Mouse (Mus musculus) embryonic facial prominence, embryonic 11.5 days (tissue): ENCODE data around the gene Lyzl4. TPM values are rescaled to one million over a fixed set of nuclear protein-coding genes. Genes with fewer than 3 reads are reported as not detected.
A peak's percentile ranks its signal among the peaks of the same experiment; 100 is the strongest.

Experiments
- ATAC-seq: fragments of 200-750 bp; cut with Nextera tagmentation; replicated peaks from 2 replicates; pipeline ENCODE4 v1.8.0; 2017; ENCODE audit warnings: low read depth; ENCODE audit not compliant: insufficient number of reproducible peaks, low FRiP score, low TSS enrichment
- DNase-seq: peaks from one replicate; pipeline ENCODE4 v3.0.0-alpha.2; 2015; ENCODE audit warnings: low spot score
- H3K27ac ChIP-seq: fragments of 300-500 bp; sonication (generic); replicated peaks from 2 replicates; pipeline ENCODE4 v1.5.1; 2014; ENCODE audit warnings: mild to moderate bottlenecking, low read depth, low read length, control low read depth
- H3K27me3 ChIP-seq: fragments of 300-500 bp; sonication (generic); 2 replicates; pipeline ENCODE4 v1.6.1; 2014; ENCODE audit warnings: mild to moderate bottlenecking, low read length, moderate library complexity, mixed read lengths; ENCODE audit not compliant: control insufficient read depth, insufficient read depth
- H3K36me3 ChIP-seq: fragments of 300-500 bp; sonication (generic); replicated peaks from 2 replicates; pipeline ENCODE4 v1.6.1; 2014; ENCODE audit warnings: low read depth, mild to moderate bottlenecking, low read length, moderate library complexity, mixed read lengths; ENCODE audit not compliant: control insufficient read depth, insufficient read depth
- H3K4me1 ChIP-seq: fragments of 300-500 bp; sonication (generic); 2 replicates; pipeline ENCODE4 v1.6.1; 2014; ENCODE audit warnings: low read length, mixed read lengths; ENCODE audit not compliant: control insufficient read depth, insufficient read depth
- H3K4me2 ChIP-seq: fragments of 300-500 bp; sonication (generic); 2 replicates; pipeline ENCODE4 v1.6.1; 2014; ENCODE audit warnings: low read depth, mild to moderate bottlenecking, control low read depth, low read length, moderate library complexity
- H3K4me3 ChIP-seq: fragments of 300-500 bp; sonication (generic); 2 replicates; pipeline ENCODE4 v1.5.1; 2014; ENCODE audit warnings: low read depth, low read length, control low read depth
- H3K9ac ChIP-seq: fragments of 300-500 bp; sonication (generic); replicated peaks from 2 replicates; pipeline ENCODE4 v1.6.1; 2014; ENCODE audit warnings: mild to moderate bottlenecking, control low read depth, low read length
- H3K9me3 ChIP-seq: fragments of 300-500 bp; sonication (generic); replicated peaks from 2 replicates; pipeline ENCODE4 v1.6.1; 2016; ENCODE audit warnings: mild to moderate bottlenecking, low read length, inconsistent platforms, mixed read lengths; ENCODE audit not compliant: control insufficient read depth
- WGBS: fragments of 180-500 bp; shearing (Covaris S2); extraction: QIAGEN DNeasy Blood & Tissue Kit; methylation state at CpG from one replicate; pipeline ENCODE4 v1.1.7; 2014; 5-methylcytosine and 5-hydroxymethylcytosine counted together
- polyA plus RNA-seq: library from polyadenylated mRNA; unstranded; fragments of >200 nt; fragmentation: Nextera tagmentation; extraction: Ambion mirVana; gene quantifications from 2 replicates; pipeline ENCODE4 v1.2.1, GENCODE M21; 2014

Gene Lyzl4
- polyA plus RNA-seq, 1 experiment from 2014 or later = not detected

DNA sequence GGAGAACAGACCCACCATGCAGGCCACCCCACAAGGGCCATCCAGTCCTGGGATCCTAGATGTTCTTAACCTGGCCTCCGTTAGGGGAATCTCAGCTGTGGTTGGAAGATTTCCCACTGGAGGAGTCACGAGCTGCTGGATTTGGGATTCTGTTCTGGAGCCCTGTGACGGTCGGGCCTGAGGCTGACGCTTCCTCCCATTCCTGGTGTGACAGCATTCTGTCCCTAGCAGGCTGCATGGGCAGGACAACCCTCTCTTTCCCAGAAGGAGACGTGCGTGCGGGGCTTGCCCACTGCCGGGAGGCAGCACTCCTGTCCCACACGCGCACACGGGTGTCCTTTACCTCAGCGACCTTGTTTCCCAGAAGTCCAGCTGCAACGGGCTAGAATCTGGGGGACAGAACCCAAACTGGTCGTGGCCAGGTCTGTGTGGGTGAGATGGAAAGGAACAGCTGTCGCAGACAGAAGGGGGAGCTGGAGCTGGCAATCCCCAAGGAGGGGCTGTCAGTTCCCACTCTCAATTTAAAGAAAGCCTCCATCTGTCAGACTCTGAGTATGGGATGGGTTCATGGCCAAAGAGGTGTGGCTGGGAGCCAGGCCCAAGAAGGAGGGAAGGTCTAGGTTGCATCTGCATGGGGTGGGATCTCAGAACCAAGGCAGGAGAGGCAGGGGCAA lies 25.2 kb upstream of the Lyzl4 start:
- no peak overlapping the region for H3K27ac ChIP-seq
- ATAC-seq = 0 out of 2 replicates have a peak, but pooled peaks have one; percentile 4
- no peak for DNase-seq
- H3K4me3 ChIP-seq = no peak overlapping the region
- 71% methylated on average over 16 of the region's 16 CpGs for WGBS
- H3K4me1 ChIP-seq = no peaks in the 10 kb centered on the region
- no peak overlapping the region for H3K4me2 ChIP-seq
- no peak overlapping the region for H3K9ac ChIP-seq
- no peaks in the 10 kb centered on the region for H3K36me3 ChIP-seq
- no peaks in the 10 kb centered on the region for H3K9me3 ChIP-seq
- H3K27me3 ChIP-seq = no peaks in the 10 kb centered on the region

DNA sequence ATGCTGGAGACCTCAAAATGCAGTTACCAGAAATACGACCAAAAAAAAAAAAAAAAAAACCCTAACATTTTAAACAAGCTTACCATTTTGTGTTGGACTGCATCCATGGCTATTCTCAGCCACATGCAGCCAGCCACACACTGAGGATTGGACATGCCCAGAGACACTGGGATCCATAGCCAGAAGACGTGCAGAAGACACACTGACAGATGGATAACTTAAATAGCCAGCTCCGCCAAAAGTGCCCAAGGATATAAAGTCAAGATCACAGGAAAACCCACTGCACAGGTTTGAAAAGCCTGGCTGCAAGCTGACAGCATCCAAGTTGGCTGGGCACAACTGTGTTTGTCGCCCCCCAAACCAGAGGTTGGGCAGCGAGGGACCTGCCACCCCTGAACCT lies 22.2 kb upstream of the Lyzl4 start:
- H3K4me2 ChIP-seq = no peak overlapping the region
- H3K4me1 ChIP-seq = no peaks in the 10 kb centered on the region
- no peaks in the 10 kb centered on the region for H3K27me3 ChIP-seq
- H3K4me3 ChIP-seq = no peak overlapping the region
- H3K9me3 ChIP-seq = no peaks in the 10 kb centered on the region
- no peak overlapping the region for H3K27ac ChIP-seq
- ATAC-seq (no peak), DNase-seq (no peak)
- no peak overlapping the region for H3K9ac ChIP-seq
- 91% methylated on average over 5 of the region's 5 CpGs for WGBS
- H3K36me3 ChIP-seq = no peaks in the 10 kb centered on the region

DNA sequence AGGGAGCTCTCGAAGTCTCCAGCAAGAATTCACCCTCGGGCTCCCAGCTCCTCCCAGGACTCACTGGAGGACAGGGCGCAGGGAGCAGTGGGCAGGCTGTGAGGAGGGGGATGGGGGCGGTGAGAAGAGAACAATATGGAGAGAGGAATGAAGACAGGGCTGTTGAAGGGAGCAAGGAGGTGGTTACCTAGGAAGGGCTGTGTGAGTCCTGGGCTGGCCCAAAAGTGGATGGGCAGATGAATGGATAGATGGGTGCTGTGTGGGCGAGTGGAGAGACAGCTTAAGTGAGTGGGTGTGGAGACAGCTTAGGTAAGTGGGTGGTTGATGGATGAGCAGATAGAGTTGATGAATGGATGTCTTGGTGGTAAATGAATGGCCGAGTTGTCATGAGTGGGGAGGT lies 21.6 kb upstream of the Lyzl4 start:
- no peak for ATAC-seq
- Histone ChIP-seq H3K27ac (no peak overlapping the region), H3K9ac (no peak overlapping the region), H3K4me1 (no peaks in the 10 kb centered on the region), H3K36me3 (no peaks in the 10 kb centered on the region), H3K4me3 (no peak overlapping the region), H3K9me3 (no peaks in the 10 kb centered on the region), H3K4me2 (no peak overlapping the region), H3K27me3 (no peaks in the 10 kb centered on the region)
- no peak for DNase-seq
- 70% methylated on average over 6 of the region's 6 CpGs for WGBS

DNA sequence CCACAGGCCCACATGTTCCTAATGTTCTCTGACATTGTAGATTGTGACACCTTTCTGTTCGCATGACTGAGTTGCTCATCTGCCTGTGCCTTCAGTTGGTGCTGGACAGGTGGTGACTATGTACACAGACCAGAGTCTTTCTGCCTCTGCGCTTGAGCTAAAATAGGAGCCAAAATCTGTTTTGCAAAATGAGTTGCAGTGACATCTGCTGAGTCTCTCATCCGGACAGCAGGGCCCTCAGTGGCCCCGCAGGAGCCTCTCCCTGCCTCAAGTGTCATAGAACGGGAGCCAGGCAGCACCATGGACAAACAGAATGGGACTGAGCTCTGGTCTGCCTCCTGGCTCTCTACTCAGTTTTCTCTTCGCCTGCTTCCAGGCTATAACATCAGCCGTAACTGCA lies 17.9 kb upstream of the Lyzl4 start:
- Histone ChIP-seq H3K4me1 (no peaks in the 10 kb centered on the region), H3K4me3 (no peak overlapping the region), H3K36me3 (no peaks in the 10 kb centered on the region), H3K27ac (no peak overlapping the region), H3K9me3 (no peaks in the 10 kb centered on the region), H3K4me2 (no peak overlapping the region), H3K27me3 (no peaks in the 10 kb centered on the region), H3K9ac (no peak overlapping the region)
- WGBS = 81% methylated on average over 7 of the region's 7 CpGs
- ATAC-seq (no peak), DNase-seq (no peak)

DNA sequence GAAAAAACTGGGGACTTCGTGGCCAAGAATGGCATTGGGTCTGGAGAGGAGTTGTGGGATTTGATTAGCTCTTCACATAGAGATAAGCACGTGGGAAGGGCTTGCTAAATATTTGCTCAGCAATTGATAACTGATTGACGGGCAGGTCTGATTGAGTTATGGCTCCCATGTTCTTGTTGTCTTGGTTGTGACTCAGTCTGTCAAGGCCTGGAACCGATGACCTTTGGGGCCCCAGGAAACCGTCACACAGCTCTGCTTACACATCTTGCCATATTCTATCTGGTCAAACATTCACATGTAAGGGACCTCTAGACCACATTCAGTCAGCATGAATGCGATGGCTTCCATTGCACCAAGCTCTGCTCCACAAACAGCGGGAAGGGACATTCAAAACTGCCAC lies 16.4 kb upstream of the Lyzl4 start:
- Histone ChIP-seq H3K27ac (no peak overlapping the region), H3K9me3 (no peaks in the 10 kb centered on the region), H3K4me1 (no peaks in the 10 kb centered on the region), H3K36me3 (no peaks in the 10 kb centered on the region), H3K4me3 (no peak overlapping the region), H3K27me3 (no peaks in the 10 kb centered on the region), H3K9ac (no peak overlapping the region), H3K4me2 (no peak overlapping the region)
- DNase-seq (no peak), ATAC-seq (no peak)
- 82% methylated on average over 7 of the region's 7 CpGs for WGBS

DNA sequence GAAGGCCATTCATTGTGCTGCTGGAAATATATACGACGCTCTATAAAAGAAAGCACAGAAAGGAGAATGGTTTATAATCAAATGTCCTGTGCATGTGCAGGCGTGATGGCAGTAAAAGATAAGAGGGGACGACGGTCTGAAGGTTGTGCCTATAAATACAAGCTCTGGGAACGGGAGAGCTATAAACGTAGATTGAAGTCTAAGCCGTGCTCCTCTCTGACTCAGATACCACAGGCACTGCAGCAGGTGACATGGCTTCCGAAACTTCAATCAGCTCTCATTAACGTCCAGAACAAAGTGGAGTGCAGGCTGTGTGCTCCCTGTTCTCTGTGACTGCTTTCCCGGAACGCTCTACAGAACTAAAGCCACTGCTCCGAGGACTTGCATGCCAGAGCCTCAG lies 15.2 kb upstream of the Lyzl4 start:
- Histone ChIP-seq H3K36me3 (no peaks in the 10 kb centered on the region), H3K4me1 (no peaks in the 10 kb centered on the region), H3K9ac (no peak overlapping the region), H3K27me3 (no peaks in the 10 kb centered on the region), H3K4me3 (no peak overlapping the region), H3K4me2 (no peak overlapping the region), H3K9me3 (no peaks in the 10 kb centered on the region), H3K27ac (no peak overlapping the region)
- no peak for ATAC-seq
- no peak for DNase-seq
- 76% methylated on average over 13 of the region's 13 CpGs for WGBS

DNA sequence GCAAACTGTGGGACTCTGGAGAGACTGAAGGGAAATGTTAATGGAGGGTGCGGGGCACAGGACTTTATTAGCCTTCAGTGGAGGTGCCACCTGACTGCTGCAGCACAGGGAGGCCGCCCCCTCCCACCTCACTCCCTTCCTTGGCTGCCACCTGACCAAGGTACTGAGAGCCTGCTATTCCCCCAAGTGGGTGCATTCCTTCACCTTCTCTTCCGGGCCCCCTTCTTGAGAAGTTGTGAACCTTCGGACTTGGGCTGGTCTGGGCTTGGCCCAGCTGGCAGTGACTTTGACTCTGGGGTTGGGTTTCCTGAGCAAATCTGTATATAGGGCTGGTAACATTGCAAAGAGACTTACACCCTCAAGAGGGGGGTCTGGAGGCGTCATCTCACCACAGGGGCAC lies 14.4 kb upstream of the Lyzl4 start:
- H3K4me2 ChIP-seq = no peak overlapping the region
- no peaks in the 10 kb centered on the region for H3K27me3 ChIP-seq
- ATAC-seq (no peak), DNase-seq (no peak)
- H3K9me3 ChIP-seq = no peaks in the 10 kb centered on the region
- H3K9ac ChIP-seq = no peak overlapping the region
- no peak overlapping the region for H3K27ac ChIP-seq
- H3K36me3 ChIP-seq = no peaks in the 10 kb centered on the region
- 86% methylated on average over 5 of the region's 5 CpGs for WGBS
- no peak overlapping the region for H3K4me3 ChIP-seq
- no peaks in the 10 kb centered on the region for H3K4me1 ChIP-seq

DNA sequence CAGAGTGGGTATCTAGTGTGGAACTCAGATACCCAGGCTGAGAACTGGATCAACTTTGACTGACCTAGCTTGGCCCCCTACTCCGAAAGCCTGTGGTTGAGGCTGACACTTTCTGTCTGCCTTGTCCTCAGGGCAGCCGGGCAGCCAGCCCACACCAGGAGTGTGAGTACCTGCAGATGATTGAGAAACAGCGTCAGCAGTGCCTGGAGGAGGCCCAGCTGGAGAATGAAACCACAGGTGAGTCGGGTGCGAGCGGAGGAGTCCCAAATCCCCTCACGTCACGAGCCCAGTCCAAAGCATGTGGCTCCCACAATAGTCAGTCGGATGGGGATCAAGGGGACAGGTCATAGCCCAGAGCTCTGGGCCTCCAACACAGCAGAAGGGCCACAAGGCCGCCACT lies 11.8 kb upstream of the Lyzl4 start:
- Histone ChIP-seq H3K4me1 (no peaks in the 10 kb centered on the region), H3K9me3 (no peaks in the 10 kb centered on the region), H3K36me3 (no peaks in the 10 kb centered on the region), H3K27ac (no peak overlapping the region), H3K4me2 (no peak overlapping the region), H3K4me3 (no peak overlapping the region), H3K9ac (no peak overlapping the region), H3K27me3 (no peaks in the 10 kb centered on the region)
- WGBS = 82% methylated on average over 10 of the region's 10 CpGs
- no peak for ATAC-seq
- DNase-seq = no peak
